Mouse (Mus musculus): Measurements from ENCODE around the gene Gm27029. TPM values are rescaled to one million over a fixed set of nuclear protein-coding genes. Genes with fewer than 3 reads are reported as not detected.

Gm27029 gene
- total RNA-seq, 2 experiments from 2014 or later: 3.2 to 11.2 TPM

DNA sequence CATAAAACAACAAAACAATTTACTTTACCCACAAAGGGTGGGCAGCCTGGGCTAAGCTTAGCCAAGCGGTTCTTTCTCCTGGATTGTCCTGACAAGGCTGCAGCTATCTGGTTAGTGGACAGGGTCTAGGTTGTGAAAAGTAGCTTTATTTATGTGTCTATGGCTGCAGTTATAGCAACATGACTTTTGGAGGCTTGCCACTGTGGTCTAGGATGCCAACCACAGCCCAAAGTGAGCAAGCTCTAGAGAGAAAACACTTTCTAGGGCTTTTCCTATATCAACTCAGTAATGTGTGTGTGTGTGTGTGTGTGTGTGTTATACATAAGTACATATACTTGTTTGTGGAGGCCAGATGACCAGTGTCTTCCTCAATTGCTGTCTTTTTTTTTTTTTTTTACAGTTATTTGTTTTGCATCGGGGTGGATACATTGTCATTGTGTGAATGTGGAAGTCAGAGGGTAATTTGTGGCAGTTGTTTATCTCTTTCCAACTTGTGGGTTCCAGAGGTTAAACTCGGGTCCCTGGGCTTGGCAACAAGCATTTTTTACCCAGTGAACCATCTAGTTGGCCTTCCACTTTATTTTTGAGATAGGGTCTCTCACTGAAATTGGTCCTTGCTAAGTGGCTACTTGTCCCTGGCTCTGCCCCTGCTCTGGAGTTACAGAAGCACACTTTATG lies 67.0 kb downstream of the Gm27029 start:
- DNase-seq: peak in 1 of 2 experiments; percentile 45
- intact Hi-C loops (cut with DNase I): no loop called here

Small RNAs within 50 kb of the gene (microRNA-seq; reads per million reads assigned to microRNA genes)
- gene Mir6929: 0.12 to 5.1 reads per million in 2 experiments

Other genes starting within 250 kb of the Gm27029 start
- not detected for gene Ccr10, start 249.4 kb downstream of the Gm27029 start, total RNA-seq (2021)
- gene Ezh1, start 198.3 kb downstream of the Gm27029 start, total RNA-seq (2021): 10 to 100 TPM; 24.0 to 27.5 TPM
- gene Ramp2, start 178.8 kb downstream of the Gm27029 start, total RNA-seq (2021): 100 to 1,000 TPM; 149 to 167 TPM
- 10 to 100 TPM; 76.4 to 81.0 TPM for gene Vps25, start 171.1 kb downstream of the Gm27029 start, total RNA-seq (2021)
- gene Wnk4, start 164.2 kb downstream of the Gm27029 start, total RNA-seq (2021): 10 to 100 TPM in 1 of 2 experiments, 1 to 10 TPM in 1; 7.0 to 11.7 TPM
- under 1 TPM; 0.24 to 0.39 TPM for gene Cntd1, start 145.8 kb downstream of the Gm27029 start, total RNA-seq (2021)
- gene Coa3, start 145.7 kb downstream of the Gm27029 start, total RNA-seq (2021): 10 to 100 TPM; 84.0 to 89.7 TPM
- 10 to 100 TPM; 90.0 to 96.3 TPM for gene Becn1, start 122.5 kb downstream of the Gm27029 start, total RNA-seq (2021)
- gene Psme3, start 108.6 kb downstream of the Gm27029 start, total RNA-seq (2021): 10 to 100 TPM; 80.9 to 96.0 TPM
- 1 to 10 TPM; 3.1 to 3.2 TPM for gene Aoc2, start 99.7 kb downstream of the Gm27029 start, total RNA-seq (2021)
- gene Aoc3, start 94.2 kb downstream of the Gm27029 start, total RNA-seq (2021): 10 to 100 TPM; 36.9 to 42.0 TPM
- gene G6pc, start 57.2 kb downstream of the Gm27029 start, total RNA-seq (2021): not detected
- gene Aarsd1, start 7.2 kb downstream of the Gm27029 start, total RNA-seq (2021): 10 to 100 TPM; 14.2 to 21.3 TPM
- 10 to 100 TPM; 10.8 to 11.1 TPM for gene Rundc1, start 289 bp upstream of the Gm27029 start, total RNA-seq (2021)
- gene Ptges3l, start 537 bp upstream of the Gm27029 start, total RNA-seq (2021): 10 to 100 TPM; 60.2 to 61.2 TPM
- 10 to 100 TPM; 49.7 to 52.9 TPM for gene Rpl27, start 17.5 kb upstream of the Gm27029 start, total RNA-seq (2021)
- gene Ifi35, start 23.6 kb upstream of the Gm27029 start, total RNA-seq (2021): 10 to 100 TPM; 12.2 TPM
- gene Rnd2, start 40.2 kb upstream of the Gm27029 start, total RNA-seq (2021): 1 to 10 TPM; 5.9 to 6.7 TPM
- 10 to 100 TPM; 31.8 to 33.0 TPM for gene Vat1, start 41.4 kb upstream of the Gm27029 start, total RNA-seq (2021)
- 1 to 10 TPM; 1.2 to 1.7 TPM for gene Brca1, start 127.2 kb upstream of the Gm27029 start, total RNA-seq (2021)
- 100 to 1,000 TPM in 1 of 2 experiments, 10 to 100 TPM in 1; 98.4 to 103 TPM for gene Nbr1, start 127.4 kb upstream of the Gm27029 start, total RNA-seq (2021)
- 1 to 10 TPM; 3.0 to 3.2 TPM for gene Tmem106a, start 157.4 kb upstream of the Gm27029 start, total RNA-seq (2021)
- not detected for gene Gm11634, start 174.5 kb upstream of the Gm27029 start, total RNA-seq (2021)
- gene Rdm1, start 202.4 kb upstream of the Gm27029 start, total RNA-seq (2021): 10 to 100 TPM; 32.1 to 35.6 TPM
- gene Arl4d, start 240.7 kb upstream of the Gm27029 start, total RNA-seq (2021): 10 to 100 TPM; 28.6 to 29.6 TPM

Data from heart, postnatal 14 days (tissue).